Mouse (Mus musculus): ENCODE measurements at regions not wholly inside any gene's neighbourhood (a gene's known extent, or its start where the extent isn't known, plus 50 kb on each side); places are given as distances from the start of the nearest gene placed in this dataset.

DNA sequence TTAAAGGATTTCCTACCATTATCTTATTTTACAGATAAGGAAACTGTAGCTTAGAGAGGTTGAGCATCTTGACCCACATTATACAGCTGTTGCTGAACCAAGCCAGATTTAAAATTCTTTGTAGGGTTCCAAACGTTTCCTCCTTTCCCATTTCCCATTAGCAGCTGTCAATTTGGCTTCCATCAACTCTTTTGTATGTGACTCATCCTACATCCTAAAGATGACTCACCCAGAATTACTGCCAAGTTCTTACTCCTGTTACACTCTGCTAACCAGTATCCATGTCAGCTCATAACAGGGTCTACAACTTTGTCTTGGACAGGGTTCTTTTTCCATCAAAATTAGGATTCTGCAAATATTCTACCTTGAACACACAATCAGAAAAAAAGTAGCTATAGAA, 579.2 kb upstream of the 4930452B06Rik start:
- DNase-seq (ENCODE audit: low spot score) (no peak), ATAC-seq (replicated peaks; ENCODE audit: insufficient number of reproducible peaks, low FRiP score, low TSS enrichment, low read depth) (no peak)
- Histone ChIP-seq H3K4me1 (ENCODE audit: control insufficient read depth, insufficient read depth, low read length) (no peaks in the 10 kb centered on the region), H3K4me2 (ENCODE audit: low read depth, low read length) (no peak overlapping the region), H3K36me3 (replicated peaks; ENCODE audit: control insufficient read depth, insufficient read depth, low read depth, low read length) (no peaks in the 10 kb centered on the region), H3K9me3 (replicated peaks; ENCODE audit: control insufficient read depth, low read length) (no peaks in the 10 kb centered on the region), H3K27me3 (ENCODE audit: control insufficient read depth, insufficient read depth, low read length) (no peaks in the 10 kb centered on the region), H3K27ac (replicated peaks; ENCODE audit: low read depth, low read length) (no peak overlapping the region), H3K4me3 (ENCODE audit: low read depth, low read length) (no peak overlapping the region), H3K9ac (replicated peaks; ENCODE audit: low read length) (no peak overlapping the region)
- WGBS = 37% methylated on average over 1 of the region's 1 CpGs

DNA sequence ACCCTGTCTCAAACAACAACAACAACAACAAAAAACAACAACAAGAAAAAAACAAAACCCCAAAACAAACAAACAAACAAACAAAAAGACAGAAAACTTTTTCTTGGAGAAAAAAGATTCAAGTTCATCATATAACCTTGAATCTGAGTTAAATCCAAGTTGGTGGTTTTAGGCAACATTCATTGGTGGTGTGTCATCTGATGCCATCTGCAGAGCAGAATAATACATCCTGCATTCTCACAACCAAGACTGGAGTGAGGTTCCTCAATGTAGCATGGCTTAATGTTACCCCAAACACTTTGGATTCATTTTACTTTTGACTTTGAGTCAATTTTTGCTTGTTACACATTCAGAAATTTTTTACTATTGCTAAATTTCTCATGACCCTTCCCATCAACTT, 577.3 kb upstream of the 4930452B06Rik start:
- H3K27me3 ChIP-seq (ENCODE audit: control insufficient read depth, insufficient read depth, low read length) = no peaks in the 10 kb centered on the region
- no peak overlapping the region for H3K4me2 ChIP-seq (ENCODE audit: low read depth, low read length)
- H3K9me3 ChIP-seq (replicated peaks; ENCODE audit: control insufficient read depth, low read length) = no peaks in the 10 kb centered on the region
- no peaks in the 10 kb centered on the region for H3K4me1 ChIP-seq (ENCODE audit: control insufficient read depth, insufficient read depth, low read length)
- no peak overlapping the region for H3K4me3 ChIP-seq (ENCODE audit: low read depth, low read length)
- ATAC-seq (replicated peaks; ENCODE audit: insufficient number of reproducible peaks, low FRiP score, low TSS enrichment, low read depth) = no peak
- H3K9ac ChIP-seq (replicated peaks; ENCODE audit: low read length) = no peak overlapping the region
- H3K27ac ChIP-seq (replicated peaks; ENCODE audit: low read depth, low read length) = no peak overlapping the region
- no peaks in the 10 kb centered on the region for H3K36me3 ChIP-seq (replicated peaks; ENCODE audit: control insufficient read depth, insufficient read depth, low read depth, low read length)
- no peak for DNase-seq (ENCODE audit: low spot score)

DNA sequence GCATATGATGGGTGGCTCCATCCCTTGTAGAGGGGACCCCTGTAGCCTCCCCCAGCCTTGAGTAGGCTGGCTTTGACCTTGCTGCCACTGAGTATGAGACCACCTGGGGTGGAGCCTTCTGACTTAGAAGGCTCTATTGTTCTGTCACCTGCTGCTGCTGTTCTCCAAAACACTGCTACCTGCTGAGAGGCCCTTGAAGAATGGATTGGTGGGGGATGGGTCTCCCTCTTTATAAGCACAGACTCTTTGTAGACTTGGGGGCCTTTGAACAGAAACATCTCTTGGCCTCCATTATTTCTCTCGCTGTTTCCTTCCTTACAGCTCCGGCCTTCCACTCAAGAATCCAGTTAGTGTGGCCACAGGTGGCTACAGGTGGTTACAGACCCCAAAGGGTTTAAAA, 576.1 kb upstream of the 4930452B06Rik start:
- H3K27ac ChIP-seq (replicated peaks; ENCODE audit: low read depth, low read length) = no peak overlapping the region
- no peak for DNase-seq (ENCODE audit: low spot score)
- H3K9ac ChIP-seq (replicated peaks; ENCODE audit: low read length) = no peak overlapping the region
- no peaks in the 10 kb centered on the region for H3K36me3 ChIP-seq (replicated peaks; ENCODE audit: control insufficient read depth, insufficient read depth, low read depth, low read length)
- H3K4me2 ChIP-seq (ENCODE audit: low read depth, low read length) = no peak overlapping the region
- 45% methylated on average over 2 of the region's 2 CpGs for WGBS
- ATAC-seq (replicated peaks; ENCODE audit: insufficient number of reproducible peaks, low FRiP score, low TSS enrichment, low read depth) = no peak
- H3K4me3 ChIP-seq (ENCODE audit: low read depth, low read length) = no peak overlapping the region
- no peaks in the 10 kb centered on the region for H3K4me1 ChIP-seq (ENCODE audit: control insufficient read depth, insufficient read depth, low read length)
- H3K27me3 ChIP-seq (ENCODE audit: control insufficient read depth, insufficient read depth, low read length) = no peaks in the 10 kb centered on the region
- H3K9me3 ChIP-seq (replicated peaks; ENCODE audit: control insufficient read depth, low read length) = no peaks in the 10 kb centered on the region

DNA sequence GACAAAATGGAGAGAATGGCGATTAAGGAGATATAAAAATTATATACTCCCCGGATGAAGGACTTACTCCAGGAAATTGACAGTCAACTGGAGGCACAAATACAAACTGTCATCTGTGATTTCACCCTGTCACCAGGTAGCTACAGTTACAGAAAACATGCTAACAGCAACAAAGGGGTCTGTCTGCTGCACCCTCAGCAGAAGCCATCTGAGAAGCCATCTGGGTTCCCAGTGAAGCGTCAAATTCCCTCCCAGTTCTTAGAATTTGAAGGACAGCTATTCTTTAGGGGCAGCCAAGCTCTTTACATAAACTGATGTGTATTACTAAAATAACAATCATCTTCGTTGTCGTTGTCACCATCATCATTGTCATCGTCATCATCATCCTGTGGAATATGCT, 561.6 kb upstream of the 4930452B06Rik start:
- 86% methylated on average over 6 of the region's 6 CpGs for WGBS
- Histone ChIP-seq H3K27ac (replicated peaks; ENCODE audit: low read depth, low read length) (no peak overlapping the region), H3K9me3 (replicated peaks; ENCODE audit: control insufficient read depth, low read length) (no peaks in the 10 kb centered on the region), H3K9ac (replicated peaks; ENCODE audit: low read length) (no peak overlapping the region), H3K36me3 (replicated peaks; ENCODE audit: control insufficient read depth, insufficient read depth, low read depth, low read length) (no peaks in the 10 kb centered on the region), H3K4me1 (ENCODE audit: control insufficient read depth, insufficient read depth, low read length) (no peaks in the 10 kb centered on the region), H3K4me3 (ENCODE audit: low read depth, low read length) (no peak overlapping the region), H3K27me3 (ENCODE audit: control insufficient read depth, insufficient read depth, low read length) (no peaks in the 10 kb centered on the region), H3K4me2 (ENCODE audit: low read depth, low read length) (no peak overlapping the region)
- DNase-seq (ENCODE audit: low spot score) = no peak
- ATAC-seq (replicated peaks; ENCODE audit: insufficient number of reproducible peaks, low FRiP score, low TSS enrichment, low read depth) = no peak

DNA sequence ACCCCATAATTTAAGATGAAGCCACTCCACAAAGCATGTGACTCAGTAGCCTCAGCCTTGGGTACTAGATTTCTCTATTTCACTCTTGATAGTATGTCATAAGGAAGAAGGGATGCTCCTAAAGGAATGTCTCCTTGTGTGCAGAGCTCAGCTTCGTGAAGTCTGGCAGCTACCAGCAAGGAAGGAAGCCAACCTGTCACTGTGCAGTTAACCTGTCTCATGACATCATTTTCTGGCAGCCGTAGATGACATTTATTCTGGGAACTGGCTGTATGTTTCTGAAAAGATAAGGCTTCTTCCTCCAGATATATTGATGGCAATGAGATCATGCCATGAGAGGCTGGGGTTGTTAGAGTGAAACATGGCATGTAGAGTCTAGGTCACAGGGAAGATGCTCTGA, 534.2 kb upstream of the 4930452B06Rik start:
- no peak overlapping the region for H3K4me3 ChIP-seq (ENCODE audit: low read depth, low read length)
- no peak overlapping the region for H3K27ac ChIP-seq (replicated peaks; ENCODE audit: low read depth, low read length)
- no peak overlapping the region for H3K4me2 ChIP-seq (ENCODE audit: low read depth, low read length)
- no peaks in the 10 kb centered on the region for H3K4me1 ChIP-seq (ENCODE audit: control insufficient read depth, insufficient read depth, low read length)
- H3K36me3 ChIP-seq (replicated peaks; ENCODE audit: control insufficient read depth, insufficient read depth, low read depth, low read length) = no peaks in the 10 kb centered on the region
- H3K27me3 ChIP-seq (ENCODE audit: control insufficient read depth, insufficient read depth, low read length) = no peaks in the 10 kb centered on the region
- WGBS = 82% methylated on average over 2 of the region's 2 CpGs
- H3K9me3 ChIP-seq (replicated peaks; ENCODE audit: control insufficient read depth, low read length) = no peaks in the 10 kb centered on the region
- DNase-seq (ENCODE audit: low spot score) (no peak), ATAC-seq (replicated peaks; ENCODE audit: insufficient number of reproducible peaks, low FRiP score, low TSS enrichment, low read depth) (no peak)
- no peak overlapping the region for H3K9ac ChIP-seq (replicated peaks; ENCODE audit: low read length)

DNA sequence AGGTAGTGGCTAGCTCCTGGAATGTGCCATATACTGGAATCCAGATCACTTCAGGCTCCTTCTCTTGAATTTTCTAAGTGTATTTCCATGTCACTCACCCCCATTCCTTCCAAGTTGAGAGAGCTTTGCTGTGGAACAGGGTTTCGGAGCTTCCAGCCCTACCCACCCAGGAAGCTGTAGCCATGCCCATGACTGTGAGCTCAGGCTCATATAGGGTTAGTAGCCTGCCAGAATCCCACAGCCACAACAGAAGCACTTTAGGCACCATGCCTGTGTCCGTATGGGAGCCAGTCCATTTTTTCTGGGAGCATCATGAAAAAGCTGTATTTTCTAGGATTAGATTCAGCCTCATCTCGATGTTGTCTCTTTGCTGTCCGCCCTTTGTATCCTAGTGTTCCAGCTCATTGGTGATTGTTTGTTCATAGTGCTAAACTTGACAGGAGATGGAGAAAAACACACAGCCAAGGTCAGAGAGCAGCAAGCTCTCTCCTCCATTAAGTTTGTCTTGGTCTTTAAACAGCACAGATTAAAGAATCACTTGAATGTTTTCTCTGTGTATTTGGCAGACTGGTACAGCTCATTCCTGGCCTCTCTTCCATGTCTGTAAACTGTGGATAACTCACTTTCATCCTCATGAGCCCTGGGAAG, 526.2 kb upstream of the 4930452B06Rik start:
- H3K4me3 ChIP-seq (ENCODE audit: low read depth, low read length) = no peak overlapping the region
- H3K4me2 ChIP-seq (ENCODE audit: low read depth, low read length) = no peak overlapping the region
- no peak overlapping the region for H3K27ac ChIP-seq (replicated peaks; ENCODE audit: low read depth, low read length)
- H3K9ac ChIP-seq (replicated peaks; ENCODE audit: low read length) = no peak overlapping the region
- ATAC-seq (replicated peaks; ENCODE audit: insufficient number of reproducible peaks, low FRiP score, low TSS enrichment, low read depth) (no peak), DNase-seq (ENCODE audit: low spot score) (no peak)
- WGBS = 87% methylated on average over 4 of the region's 4 CpGs
- H3K4me1 ChIP-seq (ENCODE audit: control insufficient read depth, insufficient read depth, low read length) = no peaks in the 10 kb centered on the region
- no peaks in the 10 kb centered on the region for H3K36me3 ChIP-seq (replicated peaks; ENCODE audit: control insufficient read depth, insufficient read depth, low read depth, low read length)
- H3K9me3 ChIP-seq (replicated peaks; ENCODE audit: control insufficient read depth, low read length) = no peaks in the 10 kb centered on the region
- no peaks in the 10 kb centered on the region for H3K27me3 ChIP-seq (ENCODE audit: control insufficient read depth, insufficient read depth, low read length)

DNA sequence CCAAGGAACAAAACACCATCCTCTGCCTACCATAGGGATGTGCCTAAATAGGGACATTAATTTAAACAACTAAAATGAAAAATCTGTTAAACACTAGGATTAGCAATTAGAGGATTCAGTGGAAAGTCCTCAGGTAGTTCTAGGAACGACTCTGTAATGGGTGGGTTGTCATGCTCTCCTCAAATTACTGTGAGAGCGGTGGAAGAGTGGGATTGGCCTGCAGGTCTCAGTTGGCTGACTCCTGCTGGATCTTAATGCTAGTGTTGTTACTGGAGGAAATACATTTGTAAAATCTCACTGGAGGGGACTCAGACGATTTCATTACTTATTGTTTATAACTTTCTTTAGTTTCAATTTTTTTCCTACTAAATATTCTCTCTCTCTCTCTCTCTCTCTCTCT, 525.6 kb upstream of the 4930452B06Rik start:
- no peaks in the 10 kb centered on the region for H3K36me3 ChIP-seq (replicated peaks; ENCODE audit: control insufficient read depth, insufficient read depth, low read depth, low read length)
- no peak overlapping the region for H3K9ac ChIP-seq (replicated peaks; ENCODE audit: low read length)
- H3K27me3 ChIP-seq (ENCODE audit: control insufficient read depth, insufficient read depth, low read length) = no peaks in the 10 kb centered on the region
- no peak overlapping the region for H3K27ac ChIP-seq (replicated peaks; ENCODE audit: low read depth, low read length)
- no peaks in the 10 kb centered on the region for H3K9me3 ChIP-seq (replicated peaks; ENCODE audit: control insufficient read depth, low read length)
- H3K4me1 ChIP-seq (ENCODE audit: control insufficient read depth, insufficient read depth, low read length) = no peaks in the 10 kb centered on the region
- WGBS = 64% methylated on average over 3 of the region's 3 CpGs
- no peak overlapping the region for H3K4me2 ChIP-seq (ENCODE audit: low read depth, low read length)
- no peak for DNase-seq (ENCODE audit: low spot score)
- H3K4me3 ChIP-seq (ENCODE audit: low read depth, low read length) = no peak overlapping the region
- no peak for ATAC-seq (replicated peaks; ENCODE audit: insufficient number of reproducible peaks, low FRiP score, low TSS enrichment, low read depth)

DNA sequence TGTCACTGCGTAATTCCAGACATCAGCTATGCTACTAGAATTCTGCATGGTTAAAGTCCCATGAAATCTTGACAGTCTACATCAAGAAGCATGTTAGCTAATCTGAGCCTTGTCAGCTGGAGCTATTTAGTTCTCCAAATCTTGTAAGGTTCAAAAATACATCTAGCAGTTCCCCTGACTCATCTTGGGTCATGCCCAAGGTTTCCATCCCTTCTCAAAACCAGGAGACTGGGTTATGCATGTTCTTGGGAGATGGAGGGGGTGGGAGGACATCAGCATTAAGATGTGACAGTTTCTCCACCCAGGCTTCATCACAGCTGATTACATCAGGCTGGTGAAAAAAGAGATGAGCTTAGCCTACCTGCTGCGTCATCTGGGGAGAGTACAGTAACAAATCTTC, 495.3 kb upstream of the 4930452B06Rik start:
- Histone ChIP-seq H3K4me1 (ENCODE audit: control insufficient read depth, insufficient read depth, low read length) (no peaks in the 10 kb centered on the region), H3K27me3 (ENCODE audit: control insufficient read depth, insufficient read depth, low read length) (no peaks in the 10 kb centered on the region), H3K4me2 (ENCODE audit: low read depth, low read length) (no peak overlapping the region), H3K9ac (replicated peaks; ENCODE audit: low read length) (no peak overlapping the region), H3K9me3 (replicated peaks; ENCODE audit: control insufficient read depth, low read length) (no peaks in the 10 kb centered on the region), H3K4me3 (ENCODE audit: low read depth, low read length) (no peak overlapping the region), H3K36me3 (replicated peaks; ENCODE audit: control insufficient read depth, insufficient read depth, low read depth, low read length) (no peaks in the 10 kb centered on the region), H3K27ac (replicated peaks; ENCODE audit: low read depth, low read length) (no peak overlapping the region)
- no peak for ATAC-seq (replicated peaks; ENCODE audit: insufficient number of reproducible peaks, low FRiP score, low TSS enrichment, low read depth)
- DNase-seq (ENCODE audit: low spot score) = no peak
- WGBS = 93% methylated on average over 2 of the region's 2 CpGs
